Mouse (Mus musculus) spleen, adult 12 weeks (tissue): ENCODE data around the gene Pold3.

Source experiments
- DNase-seq: peaks from one replicate; pipeline ENCODE4 v3.0.0; 2022; ENCODE audit warnings: low spot score

Pold3 gene

DNA sequence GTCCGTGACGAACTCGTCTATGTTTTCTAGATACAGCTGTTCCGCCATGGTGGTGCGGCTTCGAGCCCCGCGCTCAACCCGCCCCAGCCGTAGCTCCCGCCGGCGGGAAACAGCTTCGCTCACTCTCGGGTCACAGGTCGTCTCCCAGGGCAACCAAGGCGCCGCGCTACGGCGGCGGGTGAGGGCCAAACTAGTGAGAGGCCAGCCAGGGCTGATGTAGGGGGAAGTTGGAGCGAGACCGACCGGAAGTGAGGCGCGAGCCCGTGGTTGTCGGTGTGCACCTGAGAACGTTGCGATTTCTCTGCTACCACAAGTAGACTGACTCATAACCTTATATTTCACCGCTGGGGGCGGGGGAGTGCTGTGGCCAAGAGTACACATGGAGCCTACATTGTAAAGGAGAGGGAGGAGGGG, at the start of gene Pold3:
Gene Pold3, minus strand, starts transcription at position 190 of the 414 bp plus-strand sequence.
- peak; percentile 99 for DNase-seq

DNA sequence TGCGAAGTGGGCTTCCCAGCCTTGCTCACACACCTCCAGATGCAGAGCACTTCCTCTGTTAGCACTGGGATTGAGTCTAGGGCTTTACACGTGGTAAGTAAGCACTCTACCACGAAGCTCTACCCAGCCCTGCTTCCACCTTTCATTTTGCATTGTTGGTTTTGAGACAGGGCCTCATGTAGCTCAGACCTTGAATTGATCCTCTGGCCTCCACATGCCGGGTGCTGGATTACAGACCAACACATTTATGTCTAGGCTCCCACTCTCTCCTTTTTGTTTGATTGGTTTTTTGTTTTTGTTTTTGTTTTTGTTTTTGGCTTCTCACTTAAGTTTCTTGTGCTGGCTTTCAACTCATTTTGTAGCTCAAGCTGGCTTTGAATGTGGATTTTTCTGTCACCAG, 49.4 kb upstream of the Pold3 start:
- DNase-seq = no peak

DNA sequence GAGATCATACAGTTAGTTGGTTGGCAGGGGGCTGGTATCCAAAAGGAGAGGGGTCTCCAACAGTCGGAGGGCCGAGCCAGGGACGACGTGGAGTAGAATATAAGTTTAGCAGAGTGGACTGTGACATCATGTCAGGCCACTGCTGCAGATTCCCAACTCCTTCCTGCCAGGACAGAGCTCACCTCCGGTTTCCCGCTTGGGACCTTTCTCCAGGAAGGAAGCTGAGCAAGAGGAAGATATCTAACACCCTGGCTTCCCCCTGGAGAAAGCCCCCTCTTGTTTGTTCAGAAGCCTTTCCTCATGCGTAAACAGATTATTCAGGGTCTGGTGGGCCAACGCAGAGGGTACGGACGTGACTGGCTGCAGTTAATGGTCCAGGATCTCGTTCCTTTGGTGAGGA, 47.3 kb upstream of the Pold3 start:
- no peak for DNase-seq

DNA sequence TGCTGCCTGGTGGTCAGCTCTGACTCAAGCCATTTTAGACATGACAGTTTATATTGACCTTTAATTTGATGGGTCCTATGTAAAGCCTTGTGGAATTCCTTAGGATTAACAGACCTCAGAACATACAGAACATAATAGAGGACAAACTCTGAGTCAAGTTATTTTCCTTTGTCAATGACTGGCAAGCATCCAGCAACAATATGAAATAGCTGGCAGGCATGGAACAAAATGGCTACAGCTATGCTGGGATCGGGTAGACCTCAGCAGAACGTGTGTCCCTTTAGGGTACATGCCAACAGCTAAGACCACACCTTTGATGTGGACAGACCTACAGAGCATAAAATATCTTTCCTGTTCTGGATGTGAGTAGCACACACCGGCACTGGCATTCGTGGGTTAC, 42.1 kb upstream of the Pold3 start:
- DNase-seq = no peak

DNA sequence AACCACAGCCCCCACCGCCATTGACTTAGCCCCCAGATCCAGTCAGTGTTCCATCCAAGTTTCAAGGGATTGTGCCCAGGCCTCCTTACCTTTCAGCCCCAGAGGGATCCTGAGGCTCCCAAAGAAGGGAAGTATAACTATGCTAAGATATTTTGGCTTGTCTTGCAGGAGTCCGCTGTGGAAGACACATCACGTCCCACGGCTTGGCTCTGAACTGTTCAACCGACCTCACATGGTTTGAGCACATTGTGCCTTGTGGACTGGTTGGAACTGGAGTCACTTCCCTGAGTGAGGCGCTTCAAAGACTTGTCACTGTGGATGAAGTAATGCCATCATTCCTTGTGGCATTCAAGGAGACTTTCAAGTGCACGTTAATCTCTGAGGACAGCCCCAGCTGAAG, 38.6 kb upstream of the Pold3 start:
- no peak for DNase-seq

DNA sequence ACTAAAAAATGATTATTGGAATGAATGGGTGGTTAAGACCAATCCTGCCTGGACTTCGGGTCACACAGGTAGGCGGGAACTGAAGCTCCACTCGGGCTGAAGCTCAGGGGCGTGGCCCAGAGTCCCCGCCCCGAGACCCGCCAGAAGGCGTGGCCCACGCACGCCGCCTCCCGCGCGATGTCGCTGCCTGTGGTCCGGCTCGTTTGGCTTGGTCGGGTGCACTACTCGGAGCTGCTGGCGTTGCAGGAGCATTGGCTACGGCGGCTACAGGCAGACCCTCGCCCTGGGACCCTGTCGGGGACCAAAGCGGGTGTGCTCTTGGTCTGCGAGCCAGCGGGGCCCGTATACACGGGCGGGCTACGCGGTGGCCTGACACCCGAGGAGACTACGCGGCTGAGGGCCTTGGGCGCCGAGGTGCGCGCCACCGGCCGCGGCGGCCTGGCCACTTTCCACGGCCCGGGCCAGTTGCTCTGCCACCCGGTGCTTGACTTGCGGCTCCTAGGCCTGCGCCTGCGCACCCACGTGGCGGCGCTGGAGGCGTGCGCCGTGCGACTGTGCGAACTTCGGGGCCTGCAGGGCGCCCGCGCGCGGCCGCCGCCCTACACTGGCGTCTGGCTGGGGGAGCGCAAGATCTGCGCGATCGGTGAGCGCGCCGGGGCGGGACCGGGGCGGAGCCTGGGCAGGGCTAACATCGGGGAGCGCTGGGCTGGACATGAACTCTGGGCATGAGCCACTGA, 37.9 kb upstream of the Pold3 start, which contains the start of gene Lipt2:
Gene Lipt2, plus strand, starts transcription at position 173 of the 737 bp plus-strand sequence.
- DNase-seq = peak; percentile 78

DNA sequence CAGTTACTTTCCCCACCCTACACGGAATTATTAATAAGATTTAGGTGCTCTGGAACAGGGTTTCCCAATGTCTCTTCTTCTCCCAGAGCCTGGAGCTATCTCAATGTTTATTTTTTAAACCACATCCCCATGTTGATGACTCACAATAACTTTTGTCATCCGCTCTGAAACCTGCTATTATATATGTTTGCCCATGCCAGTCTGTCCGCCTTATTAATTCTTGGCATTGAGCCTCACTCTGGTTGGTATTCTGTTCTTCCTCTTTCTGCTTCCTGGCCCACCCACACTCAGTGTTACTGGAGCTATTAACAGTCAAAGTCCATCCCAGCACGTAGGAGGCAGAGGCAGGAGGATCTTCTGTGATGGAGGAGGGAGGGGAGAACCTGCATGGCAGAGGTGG, 36.3 kb upstream of the Pold3 start:
- DNase-seq = no peak

DNA sequence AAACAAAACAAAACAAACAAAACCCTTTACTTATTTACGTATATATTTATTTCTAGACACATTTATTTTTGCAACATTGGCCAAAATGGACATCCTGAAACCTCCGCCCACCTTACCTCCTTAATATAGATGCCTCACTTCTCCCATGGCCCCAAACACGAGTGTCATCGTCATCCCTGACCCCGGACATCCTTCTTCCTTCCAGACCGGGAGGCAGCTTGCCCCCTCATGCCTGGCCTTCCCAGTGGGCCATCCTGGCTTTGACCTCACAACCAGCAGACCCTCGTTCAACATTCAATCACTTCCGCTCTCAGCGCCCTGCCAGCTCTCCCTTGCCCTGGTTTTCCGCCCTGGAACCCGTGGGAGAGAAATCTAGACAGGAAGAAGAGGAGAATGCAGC, 29.3 kb upstream of the Pold3 start:
- DNase-seq = no peak

DNA sequence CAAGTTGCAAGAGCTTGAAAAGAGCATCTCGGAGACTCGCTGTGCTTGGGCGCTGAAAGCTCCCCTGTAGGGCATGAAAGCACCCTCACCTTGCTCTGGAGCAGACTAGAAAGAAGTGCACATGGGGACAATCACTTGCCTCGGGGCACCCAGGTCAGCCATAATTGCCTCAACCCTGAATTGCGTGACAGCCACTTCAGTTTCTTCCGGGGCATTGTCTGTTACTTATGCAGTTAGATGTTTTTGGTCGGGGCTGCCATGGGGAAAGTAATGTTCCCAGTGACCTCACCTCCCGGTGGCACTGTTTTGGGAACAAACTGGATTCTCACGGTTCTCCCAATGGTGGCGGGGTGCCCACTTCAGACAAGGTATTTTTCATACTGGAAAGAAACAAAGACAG, 28.7 kb upstream of the Pold3 start:
- DNase-seq = no peak

DNA sequence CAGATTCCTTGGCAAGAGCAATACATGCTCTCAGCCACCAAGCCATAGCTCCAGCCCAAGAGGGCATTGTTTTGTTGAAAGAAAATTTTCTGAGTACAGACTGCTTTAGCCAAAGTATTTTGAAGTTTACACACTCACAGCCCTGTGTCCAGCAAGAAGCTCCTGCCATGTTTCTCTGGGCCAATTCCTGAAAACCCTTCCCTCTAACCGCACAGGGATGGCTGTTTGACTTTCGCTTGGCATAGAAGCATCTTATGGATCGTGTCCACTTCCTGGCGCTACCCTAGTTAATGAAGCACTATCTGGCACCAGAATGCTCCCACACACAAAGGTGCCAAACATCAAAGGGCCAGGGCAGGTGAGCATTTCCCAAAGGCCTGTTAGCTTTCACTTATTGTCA, 27.2 kb upstream of the Pold3 start:
- no peak for DNase-seq

DNA sequence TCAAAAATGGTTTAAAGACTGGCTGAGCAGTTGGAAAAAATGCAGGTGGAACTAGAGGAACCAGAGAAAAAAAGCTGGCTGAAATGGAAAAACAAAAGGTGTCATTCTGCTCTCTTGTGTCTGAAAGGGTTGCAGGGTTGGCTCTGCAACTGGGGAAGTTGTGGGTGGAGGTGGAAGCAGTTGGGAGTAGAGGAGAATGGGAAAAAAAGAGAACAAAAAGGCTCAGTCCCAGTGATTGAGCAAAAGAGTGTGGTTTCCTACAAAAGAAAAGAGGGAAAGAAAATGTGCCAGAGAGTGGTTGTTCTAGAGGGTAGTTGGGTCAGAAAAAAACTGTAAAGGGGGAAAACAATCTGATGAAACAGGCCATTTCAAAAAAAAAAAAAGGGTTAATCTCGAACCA, 19.2 kb upstream of the Pold3 start:
- DNase-seq = no peak

DNA sequence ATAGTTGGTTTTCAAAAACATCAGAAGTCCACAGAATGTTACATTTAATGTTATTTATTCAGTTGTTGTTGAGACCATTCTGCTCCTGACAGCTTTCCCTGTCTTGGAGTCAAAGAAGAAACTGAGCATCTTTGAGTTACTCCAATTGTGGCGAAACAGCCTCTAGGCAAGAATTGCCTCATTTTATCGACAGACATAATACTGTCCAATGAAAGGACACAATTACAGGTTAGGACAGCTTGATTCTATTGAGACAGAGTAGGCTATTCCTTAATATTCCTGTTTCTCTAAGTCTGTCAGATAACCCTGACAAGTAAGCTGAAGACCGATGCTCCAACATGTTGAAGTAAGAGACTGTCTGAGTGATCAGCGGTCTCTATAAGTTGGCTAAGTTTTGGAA, 16.7 kb upstream of the Pold3 start:
- DNase-seq = no peak

DNA sequence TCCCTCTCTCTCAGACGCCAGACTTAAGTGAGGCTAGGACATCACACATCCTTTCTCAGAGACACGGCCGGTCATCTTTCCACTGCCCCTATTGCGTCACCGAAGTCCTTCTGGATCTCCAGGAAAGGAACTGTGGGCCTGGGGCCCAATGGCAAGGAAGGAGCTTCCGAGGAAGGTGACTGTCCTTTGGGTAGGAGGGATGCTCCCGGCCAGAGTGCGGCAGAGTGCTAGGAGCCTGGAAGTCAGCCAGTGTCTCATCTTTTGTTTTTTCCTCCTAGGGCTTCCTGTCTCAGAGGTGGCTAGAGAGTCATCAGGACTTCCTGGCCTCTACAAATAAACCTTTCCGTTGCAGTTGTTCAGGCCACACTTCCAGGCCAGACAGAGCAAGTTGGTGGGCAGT, 15.7 kb upstream of the Pold3 start:
- DNase-seq = no peak

DNA sequence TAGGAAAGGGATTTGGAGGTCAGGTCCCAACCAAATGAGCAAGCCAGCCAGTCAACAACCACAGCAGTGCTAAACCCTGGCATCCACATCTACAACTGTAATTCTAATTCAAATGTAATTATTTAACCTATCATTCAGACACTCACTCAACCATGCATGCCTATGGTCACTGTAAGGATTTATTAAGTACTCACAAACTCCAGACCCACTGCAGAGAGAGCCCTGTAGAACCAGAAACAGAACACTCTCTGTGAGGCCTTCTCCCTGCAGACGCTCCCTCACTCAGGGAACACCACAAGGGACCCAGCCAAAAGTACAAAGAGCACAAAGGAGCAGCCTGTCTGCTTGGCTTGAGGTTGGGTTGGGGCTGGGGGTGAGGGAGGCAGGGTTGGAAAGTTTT, 11.0 kb upstream of the Pold3 start:
- DNase-seq = no peak

DNA sequence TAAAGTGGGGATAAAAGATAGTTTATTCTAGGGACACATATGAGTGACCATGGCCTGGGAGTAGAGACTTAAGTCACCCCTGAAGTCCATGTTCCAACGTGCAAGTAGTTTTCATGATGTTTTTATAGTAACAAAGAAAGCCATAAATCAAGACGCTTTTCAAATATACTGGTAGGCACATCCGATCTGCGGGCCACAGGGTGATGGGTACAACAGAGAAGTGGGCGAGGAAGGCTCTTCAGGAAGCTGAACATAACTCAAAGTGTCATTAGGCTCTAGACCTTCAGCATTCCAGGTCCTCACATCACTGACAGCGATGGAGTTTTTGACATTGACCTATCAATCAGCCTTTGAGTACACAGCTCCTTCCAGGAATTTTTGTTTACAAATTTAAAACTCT, 9.2 kb upstream of the Pold3 start:
- no peak for DNase-seq

DNA sequence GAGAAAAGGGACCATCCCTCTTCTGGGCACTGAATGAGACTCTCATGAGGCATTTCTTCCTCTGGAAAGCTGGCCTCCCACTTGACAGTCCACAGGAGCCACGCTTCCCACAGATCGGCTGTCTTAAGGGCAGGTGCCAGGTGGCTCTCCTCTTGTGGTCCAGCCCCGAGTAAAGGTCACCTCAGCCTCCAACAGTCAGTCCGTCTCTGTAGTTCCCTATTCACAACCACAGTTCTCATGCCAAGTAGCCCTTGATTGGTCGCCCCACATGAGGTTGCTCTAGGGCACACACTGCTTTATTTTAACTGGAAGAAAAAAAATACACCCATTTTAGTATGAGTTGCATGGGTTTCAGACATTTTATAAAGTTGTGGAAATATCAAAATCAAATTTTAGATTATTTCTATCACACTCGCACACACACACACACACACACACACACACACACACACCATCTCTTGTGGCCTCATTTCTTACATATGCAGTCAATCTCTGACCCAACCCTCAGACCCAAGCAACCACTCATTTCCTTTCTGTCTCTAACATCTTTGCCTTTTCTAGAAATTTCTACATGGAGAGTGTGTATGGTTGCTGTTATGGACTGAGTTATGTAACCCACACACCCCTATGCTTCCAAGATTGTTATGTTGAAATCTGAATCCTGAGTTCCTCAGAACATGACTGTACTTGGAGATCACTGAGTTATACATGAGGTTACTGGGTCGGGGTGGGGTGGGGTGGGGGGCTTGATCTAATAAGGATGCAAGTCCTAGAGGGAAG, 7.1 kb upstream of the Pold3 start:
- no peak for DNase-seq

DNA sequence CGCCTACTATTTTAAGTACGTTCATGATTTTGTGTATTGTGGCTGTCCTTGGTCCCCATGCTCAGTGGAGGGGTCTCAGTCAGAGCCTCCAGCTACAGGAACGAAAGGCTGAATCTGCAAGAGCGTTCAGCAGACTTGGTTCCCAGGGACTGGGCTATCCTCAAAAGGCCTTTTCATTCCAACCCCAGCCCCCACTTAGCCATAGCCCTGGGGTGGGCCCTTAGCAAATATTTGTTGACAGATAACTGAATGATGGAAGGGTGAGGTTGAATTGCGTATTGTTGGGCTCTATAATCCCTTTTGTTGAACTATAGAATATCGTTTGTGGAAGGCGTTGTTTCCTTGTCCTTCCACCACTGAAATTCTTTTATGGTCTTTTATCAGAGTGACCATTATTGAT, 5.1 kb upstream of the Pold3 start:
- DNase-seq = no peak

DNA sequence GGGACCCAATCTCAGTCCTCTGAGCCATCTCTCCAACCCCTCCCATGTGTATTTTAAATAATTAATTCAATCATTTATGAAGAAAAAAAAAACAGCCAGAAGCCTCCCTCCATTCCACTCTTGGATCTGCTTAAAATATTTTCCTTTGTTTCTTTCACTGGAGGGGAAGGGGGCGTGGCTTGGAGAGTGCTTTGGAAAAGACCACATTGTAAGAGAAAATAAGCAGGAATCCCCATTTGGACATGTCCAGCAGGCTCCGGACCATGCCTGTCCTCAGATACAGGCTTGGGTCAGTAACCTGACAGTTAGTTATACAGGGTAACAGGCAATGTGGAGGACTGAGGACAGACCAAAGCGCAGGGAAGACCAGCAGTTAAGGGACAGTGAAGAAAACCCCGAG, 3.8 kb upstream of the Pold3 start:
- no peak for DNase-seq

DNA sequence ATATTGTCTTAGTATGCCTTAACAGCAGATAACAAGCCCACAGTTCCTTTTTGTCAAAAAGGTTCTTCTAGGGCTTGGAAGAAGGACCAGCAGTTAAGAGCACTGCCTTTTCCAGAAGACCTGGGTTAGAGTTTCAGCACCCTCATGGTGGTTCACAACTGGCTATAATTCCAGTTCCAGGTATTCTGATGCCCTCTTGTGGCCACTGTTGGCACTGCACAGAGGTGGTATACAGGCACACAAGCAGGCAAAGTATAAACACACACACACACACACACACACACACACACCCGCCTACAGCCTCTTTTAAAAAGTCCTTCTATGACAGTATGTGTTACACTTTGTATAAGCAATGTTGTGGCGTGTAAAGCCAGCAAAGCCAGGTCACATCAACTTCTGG, 2.8 kb upstream of the Pold3 start:
- peak; percentile 47 for DNase-seq

DNA sequence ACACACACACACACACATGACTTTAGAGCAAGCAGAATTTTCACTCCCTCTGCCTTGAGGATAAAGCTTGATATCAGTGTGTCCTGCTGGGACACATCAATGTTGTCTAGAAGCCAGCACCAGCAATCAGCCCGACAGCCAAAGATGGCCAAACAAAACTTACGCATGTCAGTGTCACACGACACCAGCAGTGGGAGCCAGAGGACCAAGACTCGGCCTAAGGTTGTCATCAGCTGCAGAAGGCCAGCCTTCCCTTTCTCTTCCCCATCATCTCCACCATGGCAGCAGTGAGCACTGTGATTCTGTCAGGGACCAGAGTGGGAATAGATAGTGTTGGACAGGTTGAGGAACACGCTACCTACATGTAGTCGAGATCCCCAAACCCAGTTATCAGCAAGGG, 2.1 kb upstream of the Pold3 start:
- peak; percentile 11 for DNase-seq

DNA sequence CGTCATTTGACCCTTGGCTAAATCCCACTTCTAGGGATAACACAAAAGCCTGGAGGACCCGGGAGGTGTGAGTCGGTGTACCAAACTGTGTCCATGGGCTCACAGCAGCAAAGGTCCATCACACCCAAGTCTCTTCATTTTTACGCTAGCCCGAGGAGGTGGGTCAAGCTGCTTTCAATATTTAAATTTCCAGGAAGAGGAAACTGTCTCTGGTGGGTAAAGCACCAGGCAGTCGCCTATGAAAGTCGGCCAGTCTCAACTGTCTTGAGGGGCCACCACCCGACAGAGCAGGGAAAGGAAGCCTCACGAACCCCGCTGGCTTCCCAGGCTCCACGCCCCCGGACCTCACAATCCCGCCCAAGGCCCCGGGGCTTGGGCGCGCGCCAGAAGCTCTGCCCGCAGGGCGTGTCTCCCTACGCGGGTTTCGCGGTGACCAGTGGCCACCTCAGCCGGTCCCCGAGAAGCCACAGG, 539 bp downstream of the Pold3 start:
- peak; percentile 71 for DNase-seq

DNA sequence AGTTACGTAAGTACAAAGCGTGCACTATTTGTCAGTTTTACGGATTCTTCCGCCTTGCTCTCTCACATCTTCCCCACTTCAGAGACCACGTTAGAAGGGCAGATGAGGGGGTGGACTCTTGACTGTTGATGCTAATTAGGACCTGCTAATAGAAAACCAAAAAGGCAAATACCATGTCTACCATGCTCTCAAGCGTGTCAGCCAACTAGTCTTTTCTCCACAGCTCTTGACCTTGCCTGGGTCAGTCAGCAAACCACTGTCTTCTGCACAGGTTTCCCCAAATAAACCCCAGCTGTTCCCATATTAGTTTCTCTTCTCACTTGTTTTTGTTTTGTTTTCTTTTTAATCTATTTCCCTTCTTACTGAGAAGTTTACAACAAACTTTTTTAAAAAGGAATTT, 7.1 kb downstream of the Pold3 start:
- no peak for DNase-seq

DNA sequence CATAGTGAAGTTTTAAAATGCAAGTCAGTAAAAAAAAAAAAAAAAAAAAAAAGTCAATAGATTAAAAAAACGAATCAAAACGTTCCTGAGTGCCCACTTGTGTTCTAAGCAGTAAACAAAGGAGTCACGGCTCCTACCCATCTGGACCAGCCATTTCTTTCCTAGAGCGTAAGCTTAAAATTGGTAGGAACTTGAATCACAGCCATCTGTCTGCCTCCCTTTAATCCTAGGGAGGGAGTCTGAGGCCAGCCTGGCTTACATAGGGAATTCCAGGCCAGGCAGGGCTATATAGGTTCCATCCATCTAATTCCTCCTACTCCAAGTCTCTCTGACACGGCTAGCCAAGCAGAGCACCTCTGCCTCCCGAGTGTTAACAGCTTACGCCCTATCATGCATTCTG, 7.5 kb downstream of the Pold3 start:
- no peak for DNase-seq

DNA sequence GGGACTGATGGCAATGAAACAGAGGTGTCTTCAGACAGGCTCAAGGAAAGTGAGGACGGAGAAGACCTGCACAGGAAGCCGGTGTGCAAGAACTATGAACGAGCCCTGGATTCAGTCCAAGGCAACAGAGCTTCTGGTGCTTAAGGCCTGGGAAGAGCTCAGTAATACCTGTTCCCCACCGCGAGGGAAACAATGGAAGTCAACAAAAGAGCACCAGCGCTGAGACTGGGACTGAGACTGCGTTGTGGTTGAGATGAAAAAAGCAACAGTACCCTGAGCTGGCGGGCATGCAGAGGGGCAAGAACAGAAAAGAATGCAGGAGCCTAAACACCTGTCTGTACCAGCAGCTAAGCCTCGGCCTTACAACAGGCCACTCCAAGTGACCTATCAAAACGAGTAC, 9.9 kb downstream of the Pold3 start:
- no peak for DNase-seq
